Mouse (Mus musculus) stomach, embryonic 14.5 days (tissue): Measurements from ENCODE around the gene Hnrnpa0. TPM values are rescaled to one million over a fixed set of nuclear protein-coding genes. Genes with fewer than 3 reads are reported as not detected.
"Not testable (repeated sequence)": the region's sequence is repeated elsewhere in the genome, so short reads cannot be mapped to it uniquely, and the experiment has no call there.

Experiments
- ATAC-seq: fragments of 200-750 bp; cut with Nextera tagmentation; 2 replicates; pipeline ENCODE4 v1.8.0; 2017; ENCODE audit warnings: low read depth, moderate TSS enrichment; ENCODE audit not compliant: insufficient number of reproducible peaks, insufficient read depth, low FRiP score
- H3K27ac ChIP-seq: fragments of 300-500 bp; sonication (generic); 2 replicates; pipeline ENCODE4 v1.5.1; 2014; ENCODE audit warnings: mild to moderate bottlenecking, low read length, moderate library complexity, mixed read lengths
- H3K27me3 ChIP-seq: fragments of 300-500 bp; sonication (generic); 2 replicates; pipeline ENCODE4 v1.6.1; 2014; ENCODE audit warnings: low read length, control low read depth, mixed read lengths; ENCODE audit not compliant: control insufficient read depth, insufficient read depth
- H3K36me3 ChIP-seq: fragments of 300-500 bp; sonication (generic); 2 replicates; pipeline ENCODE4 v1.6.1; 2014; ENCODE audit warnings: mild to moderate bottlenecking, control low read depth, low read length, moderate library complexity, mixed read lengths; ENCODE audit not compliant: control insufficient read depth, insufficient read depth
- H3K4me1 ChIP-seq: fragments of 300-500 bp; sonication (generic); 2 replicates; pipeline ENCODE4 v1.6.1; 2014; ENCODE audit warnings: low read length, control low read depth, mixed read lengths; ENCODE audit not compliant: control insufficient read depth, insufficient read depth
- H3K4me2 ChIP-seq: fragments of 300-500 bp; sonication (generic); replicated peaks from 2 replicates; pipeline ENCODE4 v1.6.1; 2014; ENCODE audit warnings: low read depth, low read length, control low read depth
- H3K4me3 ChIP-seq: fragments of 300-500 bp; sonication (generic); 2 replicates; pipeline ENCODE4 v1.5.1; 2014; ENCODE audit warnings: low read depth, low read length, control low read depth
- H3K9ac ChIP-seq: fragments of 300-500 bp; sonication (generic); replicated peaks from 2 replicates; pipeline ENCODE4 v1.6.1; 2014; ENCODE audit warnings: low read depth, mild to moderate bottlenecking, control low read depth, low read length, moderate library complexity, mixed read lengths
- H3K9me3 ChIP-seq: fragments of 300-500 bp; sonication (generic); 2 replicates; pipeline ENCODE4 v1.6.1; 2016; ENCODE audit warnings: low read depth, low read length, control low read depth; ENCODE audit not compliant: control insufficient read depth
- WGBS: fragments of 180-500 bp; shearing (Covaris S2); extraction: QIAGEN DNeasy Blood & Tissue Kit; methylation state at CpG from one replicate; pipeline ENCODE4 v1.1.7; 2014; 5-methylcytosine and 5-hydroxymethylcytosine counted together
- polyA plus RNA-seq: library from polyadenylated mRNA; unstranded; fragments of >200 nt; fragmentation: Nextera tagmentation; extraction: Ambion mirVana; gene quantifications from 2 replicates; pipeline ENCODE4 v1.2.1, GENCODE M21; 2014

The Hnrnpa0 gene
- polyA plus RNA-seq, 1 experiment from 2014 or later = 53.1 TPM

DNA sequence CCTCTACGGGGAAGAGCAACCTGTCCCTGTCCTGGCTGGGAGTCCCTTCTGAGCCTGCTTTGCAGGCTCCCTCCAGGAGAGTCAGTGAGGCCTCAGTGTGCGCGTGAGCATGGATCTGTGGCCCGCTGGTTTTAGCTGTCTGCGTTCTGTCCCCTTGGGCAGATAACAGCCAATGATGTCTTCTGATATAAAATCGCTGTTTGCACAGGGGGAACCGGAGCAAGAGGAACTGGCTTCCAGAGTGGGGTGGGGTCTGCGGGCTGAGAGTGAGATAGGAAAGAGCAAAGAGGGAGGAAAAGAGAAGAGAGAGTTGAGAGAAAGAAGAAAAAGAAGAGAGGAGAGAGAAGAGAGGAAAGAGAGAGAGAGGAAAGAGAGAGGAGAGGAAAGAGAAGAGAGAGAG, 28.7 kb upstream of the Hnrnpa0 start:
- peak overlapping the region; percentile 62 for H3K4me3 ChIP-seq
- no peaks in the 10 kb centered on the region for H3K27me3 ChIP-seq
- peaks cover 5% of the 10 kb centered on the region; the same call in 1 of the 2 replicates for H3K4me1 ChIP-seq
- 21% methylated on average over 8 of the region's 8 CpGs for WGBS
- H3K36me3 ChIP-seq = 0 out of 2 replicates have a peak, but pooled peaks cover 8% of the 10 kb centered on the region
- H3K9ac ChIP-seq = peak overlapping the region; percentile 52
- no peak overlapping the region for H3K27ac ChIP-seq
- H3K4me2 ChIP-seq = peak overlapping the region; percentile 78
- H3K9me3 ChIP-seq = 0 out of 2 replicates have a peak, but pooled peaks cover 3% of the 10 kb centered on the region
- no peak for ATAC-seq

DNA sequence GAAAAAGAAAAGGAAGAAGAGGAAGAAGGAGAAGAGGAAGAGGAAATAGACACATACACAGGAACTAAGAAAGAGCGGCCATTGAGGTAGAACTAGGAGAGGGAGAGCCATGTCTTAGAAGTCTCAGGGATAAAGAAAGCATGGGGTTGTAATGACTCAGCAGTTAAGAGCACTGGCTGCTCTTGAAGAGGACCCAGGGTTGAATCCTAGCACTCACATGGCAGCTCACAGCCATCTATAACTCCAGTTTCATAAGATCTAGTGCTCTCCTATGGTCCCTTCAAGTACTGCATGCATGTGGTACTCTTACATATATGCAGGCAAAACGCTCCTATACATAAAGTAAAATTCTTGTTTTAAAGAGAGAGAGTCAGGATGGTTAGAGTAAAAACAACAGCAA, 27.7 kb upstream of the Hnrnpa0 start:
- Histone ChIP-seq H3K9me3 (0 out of 2 replicates have a peak, but pooled peaks cover 3% of the 10 kb centered on the region), H3K4me3 (no peak overlapping the region), H3K36me3 (0 out of 2 replicates have a peak, but pooled peaks cover 8% of the 10 kb centered on the region), H3K4me2 (no peak overlapping the region), H3K9ac (no peak overlapping the region), H3K4me1 (peaks cover 5% of the 10 kb centered on the region; the same call in 1 of the 2 replicates), H3K27me3 (no peaks in the 10 kb centered on the region), H3K27ac (no peak overlapping the region)
- 83% methylated on average over 2 of the region's 2 CpGs for WGBS
- ATAC-seq = no peak

GRCm38 (mm10) chr13:58150442-58150841, 22.1 kb upstream of the Hnrnpa0 start:
- WGBS = 79% methylated on average over 11 of the region's 11 CpGs
- Histone ChIP-seq H3K27me3 (no peaks in the 10 kb centered on the region), H3K36me3 (no peaks in the 10 kb centered on the region), H3K9me3 (no peaks in the 10 kb centered on the region), H3K4me1 (no peaks in the 10 kb centered on the region), H3K27ac (no peak overlapping the region), H3K4me3 (no peak overlapping the region), H3K9ac (no peak overlapping the region), H3K4me2 (no peak overlapping the region)
- no peak for ATAC-seq

GRCm38 (mm10) chr13:58149629-58150028, 21.3 kb upstream of the Hnrnpa0 start:
- Histone ChIP-seq H3K9ac (no peak overlapping the region), H3K4me1 (no peaks in the 10 kb centered on the region), H3K36me3 (no peaks in the 10 kb centered on the region), H3K27me3 (no peaks in the 10 kb centered on the region), H3K4me3 (no peak overlapping the region), H3K9me3 (no peaks in the 10 kb centered on the region), H3K27ac (no peak overlapping the region), H3K4me2 (no peak overlapping the region)
- 81% methylated on average over 3 of the region's 3 CpGs for WGBS
- no peak for ATAC-seq

DNA sequence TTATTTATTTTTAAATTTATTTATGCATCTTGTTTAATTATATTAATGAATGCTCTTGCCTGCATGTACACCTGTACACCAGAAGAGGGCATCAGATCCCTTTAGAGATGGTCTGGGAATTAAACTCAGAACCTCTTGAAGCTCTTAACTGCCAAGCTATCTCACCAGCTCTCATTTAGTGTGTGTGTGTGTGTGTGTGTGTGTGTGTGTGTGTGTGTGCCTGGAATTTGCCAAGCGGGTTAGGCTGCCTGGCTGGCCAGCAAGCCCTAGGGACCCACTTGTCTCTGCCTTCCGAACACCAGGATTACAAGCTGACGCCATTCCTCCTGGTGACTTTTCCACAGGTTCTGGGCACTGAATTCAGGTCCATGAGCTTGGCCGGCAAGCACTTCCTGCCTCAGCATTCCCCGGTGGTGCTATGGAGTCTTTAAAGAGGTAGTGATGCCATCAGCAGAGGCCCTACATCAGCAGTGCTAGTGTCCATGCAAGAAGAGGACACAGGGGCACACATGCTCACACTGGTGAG, 20.7 kb upstream of the Hnrnpa0 start:
- no peak for ATAC-seq
- Histone ChIP-seq H3K4me3 (0 out of 2 replicates have a peak overlapping the region, but pooled peaks have one; percentile 25), H3K4me2 (peak overlapping the region; percentile 63), H3K9ac (no peak overlapping the region), H3K27ac (no peak overlapping the region), H3K36me3 (no peaks in the 10 kb centered on the region), H3K9me3 (no peaks in the 10 kb centered on the region), H3K4me1 (no peaks in the 10 kb centered on the region), H3K27me3 (no peaks in the 10 kb centered on the region)
- 42% methylated on average over 5 of the region's 5 CpGs for WGBS

GRCm38 (mm10) chr13:58148256-58148831, 20.0 kb upstream of the Hnrnpa0 start:
- no peak overlapping the region for H3K9ac ChIP-seq
- ATAC-seq = 0 out of 2 replicates have a peak, but pooled peaks have one; percentile 46
- peak overlapping the region; percentile 63 for H3K4me2 ChIP-seq
- no peaks in the 10 kb centered on the region for H3K4me1 ChIP-seq
- no peaks in the 10 kb centered on the region for H3K9me3 ChIP-seq
- H3K27me3 ChIP-seq = no peaks in the 10 kb centered on the region
- WGBS = under 1% methylated on average over 17 of the region's 17 CpGs
- H3K4me3 ChIP-seq = peak overlapping the region; percentile 25
- H3K36me3 ChIP-seq = no peaks in the 10 kb centered on the region
- H3K27ac ChIP-seq = no peak overlapping the region

- 72% methylated on average over 1 of the region's 1 CpGs for WGBS
- no peak for ATAC-seq
- no peak overlapping the region for H3K9ac ChIP-seq
- no peak overlapping the region for H3K4me2 ChIP-seq
- no peaks in the 10 kb centered on the region for H3K9me3 ChIP-seq
- H3K4me3 ChIP-seq = no peak overlapping the region
- no peak overlapping the region for H3K27ac ChIP-seq
- H3K27me3 ChIP-seq = no peaks in the 10 kb centered on the region
- H3K4me1 ChIP-seq = no peaks in the 10 kb centered on the region
- H3K36me3 ChIP-seq = no peaks in the 10 kb centered on the region
These were observed 19.4 kb upstream of the Hnrnpa0 start for GRCm38 (mm10) chr13:58147760-58148159.

DNA sequence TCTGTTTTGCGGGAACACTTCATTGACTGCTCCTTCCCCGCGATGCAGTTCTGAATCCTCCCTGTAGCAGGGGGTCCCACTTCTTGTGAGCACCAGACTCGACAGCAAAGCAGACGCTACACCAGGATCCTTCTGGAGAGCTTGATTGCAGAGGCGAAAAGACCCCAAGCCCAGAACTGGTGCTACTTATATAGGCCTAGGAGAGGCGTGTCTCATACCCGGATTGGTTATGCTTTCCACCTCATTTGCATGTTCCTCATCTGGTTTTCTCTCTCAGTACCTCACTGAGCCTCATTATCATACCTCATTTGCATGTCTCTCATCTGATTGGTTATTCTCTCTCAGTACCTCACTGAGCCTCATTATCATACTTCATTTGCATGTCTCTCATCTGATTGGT, 18.2 kb upstream of the Hnrnpa0 start:
- not testable (repeated sequence) for H3K27ac ChIP-seq, H3K4me1 ChIP-seq, ATAC-seq, H3K4me2 ChIP-seq, H3K4me3 ChIP-seq, H3K9me3 ChIP-seq, H3K27me3 ChIP-seq, H3K36me3 ChIP-seq, H3K9ac ChIP-seq
- 95% methylated on average over 8 of the region's 8 CpGs for WGBS
